Mouse (Mus musculus) cerebellum, adult (tissue): ENCODE results near the gene Sbsn.
"Not testable (repeated sequence)": the region's sequence is repeated elsewhere in the genome, so short reads cannot be mapped to it uniquely, and the experiment has no call there.

Experiments
- ATAC-seq: cut with Nextera tagmentation; 2 replicates; pipeline ENCODE4 v1.9.2; 2017; ENCODE audit warnings: mild to moderate bottlenecking, moderate library complexity, mixed read lengths; ENCODE audit not compliant: insufficient number of reproducible peaks, low FRiP score, low TSS enrichment

The Sbsn gene

GRCm38 (mm10) chr7:30751086-30751669 is at the start of gene Sbsn:
Sbsn (plus strand) TSS chr7:30751471.
- no peak for ATAC-seq

GRCm38 (mm10) chr7:30706214-30706882 is 44.9 kb upstream of the Sbsn start:
- ATAC-seq, result no peak

- ATAC-seq, result no peak
Observed at GRCm38 (mm10) chr7:30707441-30707840, 43.8 kb upstream of the Sbsn start.

- ATAC-seq, result no peak
Observed at GRCm38 (mm10) chr7:30711942-30712341, 39.3 kb upstream of the Sbsn start, which contains the start of gene Atp4a. Atp4a (plus strand) TSS chr7:30712209.

GRCm38 (mm10) chr7:30717006-30717715 is 34.1 kb upstream of the Sbsn start:
- no peak for ATAC-seq

GRCm38 (mm10) chr7:30717716-30718046 is 33.6 kb upstream of the Sbsn start:
- ATAC-seq, result no peak

GRCm38 (mm10) chr7:30719669-30720068 is 31.6 kb upstream of the Sbsn start:
- no peak for ATAC-seq

- no peak for ATAC-seq
Observed at GRCm38 (mm10) chr7:30721286-30721685, 30.0 kb upstream of the Sbsn start.

- ATAC-seq, result no peak
Observed at GRCm38 (mm10) chr7:30723274-30723953, 27.9 kb upstream of the Sbsn start.

- ATAC-seq, result no peak
Observed at GRCm38 (mm10) chr7:30728214-30728613, 23.1 kb upstream of the Sbsn start.

GRCm38 (mm10) chr7:30728739-30729395 is 22.4 kb upstream of the Sbsn start:
- ATAC-seq, result peak; percentile 34; the same call in 1 of the 2 replicates

GRCm38 (mm10) chr7:30729396-30730063 is 21.7 kb upstream of the Sbsn start, which contains the start of gene Tmem147:
Tmem147 (minus strand) TSS chr7:30729540.
- ATAC-seq, result peak; percentile 92

GRCm38 (mm10) chr7:30730064-30730722 is 21.1 kb upstream of the Sbsn start:
- ATAC-seq, result not testable (repeated sequence)

GRCm38 (mm10) chr7:30736211-30736610 is 15.1 kb upstream of the Sbsn start:
- ATAC-seq, result no peak

- ATAC-seq, result not testable (repeated sequence)
Observed at GRCm38 (mm10) chr7:30742570-30742969, 8.7 kb upstream of the Sbsn start.

- ATAC-seq, result not testable (repeated sequence)
Observed at GRCm38 (mm10) chr7:30743617-30744016, 7.7 kb upstream of the Sbsn start, which contains the start of gene Gapdhs. Gapdhs (minus strand) TSS chr7:30743681.

- no peak for ATAC-seq
Observed at GRCm38 (mm10) chr7:30744022-30744598, 7.2 kb upstream of the Sbsn start.

- ATAC-seq, result no peak
Observed at GRCm38 (mm10) chr7:30747525-30748204, 3.6 kb upstream of the Sbsn start.
